Mouse (Mus musculus): ENCODE measurements around the gene Cfap57.

Gene Cfap57

DNA sequence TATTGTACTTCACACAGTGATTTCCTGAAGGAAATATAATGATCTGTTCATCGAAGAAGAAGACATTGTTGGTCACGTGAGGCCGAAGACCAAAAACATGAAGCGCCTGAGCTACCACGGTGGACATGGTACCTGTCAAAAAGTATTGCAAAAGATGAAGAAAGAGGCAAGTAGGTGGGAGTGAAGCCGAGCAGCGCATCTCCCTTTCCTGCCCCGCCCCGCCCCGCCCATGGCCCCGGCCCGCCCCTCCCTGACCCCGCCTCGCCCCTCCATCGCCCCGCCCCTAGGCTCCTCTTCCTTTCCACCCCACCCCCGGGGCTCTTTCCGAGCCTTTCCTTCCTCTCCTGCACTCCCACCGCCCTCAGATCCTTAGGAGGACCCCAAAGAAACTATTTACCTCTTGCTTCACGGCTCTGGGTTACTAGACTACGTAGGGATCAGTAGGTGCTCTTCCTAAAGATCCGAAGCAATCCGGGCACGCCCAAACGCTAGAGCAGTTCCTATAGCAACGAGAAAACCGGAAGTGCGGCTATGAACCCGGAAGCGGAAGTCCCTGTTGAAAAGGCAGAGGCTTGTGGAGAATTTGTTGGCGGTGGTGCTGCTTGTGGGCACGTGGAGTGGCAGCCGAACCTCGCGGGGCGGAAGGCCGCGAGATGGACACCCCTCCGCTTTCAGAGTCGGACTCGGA is at the start of gene Cfap57, which contains the start of gene Ebna1bp2:
Cfap57 (minus strand) TSS at position 499 of the 688 bp plus-strand sequence.
Ebna1bp2 (plus strand) TSS at position 521 of the 688 bp plus-strand sequence.
- peak; percentile 85 to 90 for DNase-seq (ENCODE audit: low spot score in 2 of 2)

DNA sequence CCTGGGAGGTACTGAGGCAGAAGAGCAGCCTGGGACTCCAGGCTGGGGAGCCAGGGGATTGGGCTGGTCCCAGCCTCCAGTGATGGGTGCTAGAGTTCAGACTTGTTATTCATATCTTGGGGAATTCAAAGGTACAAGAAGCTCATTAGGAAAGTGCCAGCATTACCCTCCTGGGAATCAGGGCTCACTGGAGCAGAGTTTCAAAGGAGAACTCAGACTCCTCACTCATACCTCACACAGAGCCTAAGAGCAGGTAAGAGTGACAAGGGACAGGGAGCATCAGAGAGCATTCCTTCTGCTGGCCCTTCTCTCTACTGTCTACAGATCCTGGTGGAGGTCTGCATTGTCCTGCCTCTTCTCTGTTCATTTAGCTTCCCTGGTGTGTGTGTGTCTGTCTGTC is 38.1 kb upstream of the Cfap57 start, which contains the start of gene Olfr62:
Olfr62 (plus strand) TSS at position 301 of the 400 bp plus-strand sequence.
- no peak for DNase-seq (ENCODE audit: low spot score in 2 of 2)

DNA sequence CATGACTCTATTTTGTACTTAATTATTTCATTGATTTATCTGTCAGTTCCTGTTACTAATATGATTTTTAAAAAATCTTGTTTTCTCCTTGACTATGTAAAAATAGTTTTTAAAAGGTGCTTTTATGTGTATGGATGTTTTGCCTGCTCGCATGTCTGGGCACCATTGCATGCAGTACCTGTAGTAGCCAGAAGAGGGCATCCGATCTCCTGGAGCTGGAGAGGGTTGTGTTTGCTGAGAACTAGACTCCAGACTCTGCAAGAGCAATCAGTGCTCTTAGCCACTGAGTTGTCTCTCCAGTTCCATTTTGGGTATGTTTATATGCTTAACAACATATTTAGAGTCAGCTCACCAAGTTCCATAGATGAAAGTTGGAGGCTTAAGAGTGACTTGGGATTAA is 24.7 kb upstream of the Cfap57 start:
- peak; percentile 42 to 83 for DNase-seq (ENCODE audit: low spot score in 2 of 2)

DNA sequence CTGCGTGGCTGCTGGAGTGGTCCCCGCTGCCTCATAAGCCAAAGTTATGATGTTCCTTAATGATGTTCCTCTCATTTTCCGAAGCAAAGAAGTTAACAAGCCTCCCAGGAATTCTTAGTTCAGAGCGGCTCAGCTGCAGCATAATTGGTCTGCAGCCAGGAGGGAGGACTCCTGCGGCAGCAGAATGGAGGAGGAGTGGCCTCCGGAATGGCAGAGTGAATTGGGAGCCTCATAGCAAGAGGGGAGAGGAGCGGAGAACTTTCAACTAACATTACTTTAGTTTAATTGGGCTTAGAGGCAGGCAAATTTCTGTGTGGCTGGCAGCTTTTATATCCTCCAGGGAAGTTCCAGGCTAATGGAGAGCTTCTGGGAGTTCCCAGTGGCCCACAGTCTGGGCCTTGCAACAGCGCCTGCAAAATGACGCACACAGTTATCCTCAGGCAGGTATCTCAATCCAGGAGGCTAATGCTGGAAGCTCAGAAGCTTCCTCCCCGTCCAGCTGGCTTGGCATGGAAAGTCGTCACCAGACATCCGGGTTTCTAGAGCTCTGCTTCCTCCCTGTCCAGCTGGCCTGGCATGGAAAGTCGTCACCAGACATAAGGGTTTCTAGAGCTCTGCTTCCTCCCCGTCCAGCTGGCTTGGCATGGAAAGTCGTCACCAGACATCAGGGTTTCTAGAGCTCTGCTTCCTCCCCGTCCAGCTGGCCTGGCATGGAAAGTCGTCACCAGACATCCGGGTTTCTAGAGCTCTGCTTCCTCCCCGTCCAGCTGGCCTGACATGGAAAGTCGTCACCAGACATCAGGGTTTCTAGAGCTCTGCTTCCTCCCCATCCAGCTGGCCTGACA is 22.0 kb upstream of the Cfap57 start:
- no peak for DNase-seq (ENCODE audit: low spot score in 2 of 2)

DNA sequence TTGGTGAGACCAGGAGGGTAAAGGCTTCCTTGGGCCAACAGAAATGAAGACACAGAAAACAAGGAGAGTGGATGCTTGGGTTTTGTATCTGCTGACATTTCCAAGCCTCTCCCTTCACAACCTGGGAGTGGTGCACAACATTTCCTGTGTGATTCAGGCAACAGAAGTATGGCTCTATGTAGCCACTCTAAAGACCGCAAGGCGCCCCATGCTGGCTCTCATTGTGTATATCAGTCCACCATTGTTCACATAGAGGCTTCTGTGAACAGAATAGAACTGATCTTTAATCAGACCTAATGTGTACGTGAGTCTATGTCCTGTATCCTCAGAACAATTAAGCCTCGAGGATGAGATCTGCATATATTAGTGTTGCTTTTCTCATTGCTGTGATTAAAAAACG is 9.7 kb upstream of the Cfap57 start:
- DNase-seq (ENCODE audit: low spot score in 2 of 2) = no peak

DNA sequence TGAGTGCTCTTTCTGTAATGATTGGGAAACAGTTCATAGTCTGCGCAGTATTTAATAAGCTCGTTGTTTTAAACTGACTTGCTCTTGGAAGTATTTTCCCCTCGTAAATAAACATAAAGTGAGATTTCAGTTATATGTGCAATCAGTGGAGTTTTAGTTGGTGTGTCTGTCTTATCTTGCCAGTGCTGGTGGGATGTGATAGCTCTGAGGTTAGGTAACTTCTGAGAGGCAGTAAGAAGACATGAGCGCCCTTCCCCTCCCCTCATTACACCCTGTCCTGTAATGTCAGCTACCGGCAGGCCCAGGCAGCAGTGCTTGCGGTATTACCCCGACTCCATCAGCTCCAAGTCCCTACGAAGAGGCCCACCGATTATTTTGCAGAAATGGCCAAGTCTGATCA is 1.2 kb upstream of the Cfap57 start:
- DNase-seq (ENCODE audit: low spot score in 2 of 2) = no peak

DNA sequence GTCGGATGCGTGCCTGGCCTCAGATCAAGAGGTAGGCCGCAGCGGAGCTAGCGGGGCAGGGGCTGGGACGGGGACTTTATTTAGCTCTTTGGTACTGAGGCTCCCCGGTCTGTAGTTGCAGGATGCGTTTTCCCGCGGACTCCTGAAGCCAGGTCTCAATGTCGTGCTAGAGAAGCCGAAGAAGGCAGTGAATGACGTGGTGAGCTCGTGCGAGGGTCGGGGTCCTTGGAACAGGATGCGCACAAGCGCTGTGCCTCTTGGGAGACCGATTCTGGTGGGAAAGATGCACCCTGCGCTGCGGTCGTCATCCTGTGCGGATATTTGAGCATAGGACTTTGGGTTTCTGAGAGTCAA is 367 bp upstream of the Cfap57 start:
- no peak for DNase-seq (ENCODE audit: low spot score in 2 of 2)

DNA sequence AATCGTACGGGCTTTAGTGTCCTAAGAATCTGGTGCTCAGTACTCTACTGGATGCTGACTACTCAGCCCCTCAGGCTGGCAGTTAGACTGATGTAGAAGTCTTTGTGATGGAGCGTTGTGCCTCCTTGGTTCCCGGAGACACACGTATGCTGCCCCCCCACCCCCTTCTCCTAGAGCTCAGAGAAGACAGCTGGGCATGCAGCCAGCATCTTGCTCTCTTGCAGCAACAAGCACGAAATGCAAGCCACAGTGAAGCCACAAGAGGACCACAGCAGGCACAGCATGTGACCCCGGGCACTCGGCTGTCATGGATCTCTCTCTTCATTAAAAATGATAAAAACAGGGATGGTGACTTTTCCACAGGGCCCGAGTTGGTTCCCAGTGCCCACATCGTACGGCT is 5.2 kb downstream of the Cfap57 start:
- DNase-seq (ENCODE audit: low spot score in 2 of 2) = no peak

DNA sequence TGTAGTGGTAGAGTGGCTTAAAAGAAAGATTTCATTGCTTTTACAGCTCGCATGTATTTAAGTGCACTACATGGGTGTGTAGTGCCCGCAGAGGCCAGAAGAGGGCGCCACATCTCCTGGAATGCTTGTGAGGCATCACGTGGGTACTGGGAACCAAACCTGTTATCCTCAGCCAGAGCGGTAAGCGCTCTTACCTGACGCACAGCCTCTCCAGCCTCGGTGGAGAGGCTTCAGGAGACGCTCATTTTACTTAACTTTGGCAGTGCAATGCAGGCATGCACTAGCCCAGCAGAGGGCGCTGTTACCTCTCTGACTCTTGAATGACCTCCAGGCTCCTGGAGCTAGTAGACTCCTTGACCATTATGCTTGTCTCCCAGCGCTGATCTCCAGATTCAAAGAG is 8.0 kb downstream of the Cfap57 start:
- peak; percentile 48 to 80 for DNase-seq (ENCODE audit: low spot score in 2 of 2)

DNA sequence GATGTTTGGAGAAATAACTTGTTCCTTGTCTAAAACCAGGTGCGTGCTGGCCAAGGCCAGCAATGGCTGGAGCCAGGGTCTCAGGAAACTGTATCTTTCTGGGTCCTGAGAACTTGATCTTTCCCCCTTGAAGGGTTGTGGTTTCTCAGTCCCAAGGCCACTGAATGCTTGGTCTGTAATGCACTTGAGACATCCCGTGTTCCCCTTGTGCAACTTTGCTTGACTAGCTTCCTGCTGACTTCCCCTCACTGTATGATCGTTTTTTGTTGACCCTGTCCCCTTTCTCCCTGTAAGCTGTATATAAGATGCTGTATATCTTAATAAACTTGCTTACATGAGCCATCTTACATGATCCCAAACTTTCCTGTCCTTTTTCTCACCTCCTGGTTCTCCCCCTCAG is 10.7 kb downstream of the Cfap57 start:
- no peak for DNase-seq (ENCODE audit: low spot score in 2 of 2)

DNA sequence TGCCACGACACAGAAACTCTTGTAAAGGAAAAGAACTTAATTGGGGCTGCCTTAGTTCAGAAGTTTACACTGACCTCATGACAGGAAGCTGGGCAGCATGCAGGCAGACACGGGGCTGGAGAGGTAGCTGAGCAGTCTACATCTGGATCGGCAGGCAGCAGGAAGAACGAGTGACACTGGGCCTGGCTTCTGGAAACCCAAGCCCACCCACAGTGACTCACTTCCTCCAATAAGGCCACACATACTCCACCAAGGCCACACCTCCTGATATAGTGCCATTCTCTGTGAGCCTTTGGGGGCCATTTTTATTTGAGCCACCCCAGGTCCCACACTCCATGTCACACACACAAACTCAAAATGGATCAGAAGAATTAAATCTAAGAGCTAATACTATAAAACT is 16.5 kb downstream of the Cfap57 start:
- DNase-seq (ENCODE audit: low spot score in 2 of 2) = no peak

DNA sequence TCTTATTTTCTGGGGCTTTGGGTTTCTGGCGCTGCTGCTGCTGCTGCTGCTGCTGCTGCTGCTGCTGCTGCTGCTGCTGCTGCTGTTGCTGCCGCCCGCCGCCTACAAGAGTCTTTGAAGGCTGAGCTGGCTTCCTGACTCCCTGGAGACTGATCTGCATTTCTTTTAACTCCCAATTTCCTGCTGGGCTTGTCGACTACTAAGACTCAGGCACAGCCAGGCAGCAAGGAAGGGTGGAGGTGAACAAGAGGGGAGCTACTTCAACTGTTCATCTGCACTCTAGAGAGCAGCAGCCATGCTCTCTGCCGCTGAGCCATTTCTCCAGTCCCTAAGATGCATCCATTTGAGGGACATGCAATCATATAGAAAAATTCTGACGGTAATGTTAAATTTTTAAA is 30.8 kb downstream of the Cfap57 start:
- no peak for DNase-seq (ENCODE audit: low spot score in 2 of 2)

DNA sequence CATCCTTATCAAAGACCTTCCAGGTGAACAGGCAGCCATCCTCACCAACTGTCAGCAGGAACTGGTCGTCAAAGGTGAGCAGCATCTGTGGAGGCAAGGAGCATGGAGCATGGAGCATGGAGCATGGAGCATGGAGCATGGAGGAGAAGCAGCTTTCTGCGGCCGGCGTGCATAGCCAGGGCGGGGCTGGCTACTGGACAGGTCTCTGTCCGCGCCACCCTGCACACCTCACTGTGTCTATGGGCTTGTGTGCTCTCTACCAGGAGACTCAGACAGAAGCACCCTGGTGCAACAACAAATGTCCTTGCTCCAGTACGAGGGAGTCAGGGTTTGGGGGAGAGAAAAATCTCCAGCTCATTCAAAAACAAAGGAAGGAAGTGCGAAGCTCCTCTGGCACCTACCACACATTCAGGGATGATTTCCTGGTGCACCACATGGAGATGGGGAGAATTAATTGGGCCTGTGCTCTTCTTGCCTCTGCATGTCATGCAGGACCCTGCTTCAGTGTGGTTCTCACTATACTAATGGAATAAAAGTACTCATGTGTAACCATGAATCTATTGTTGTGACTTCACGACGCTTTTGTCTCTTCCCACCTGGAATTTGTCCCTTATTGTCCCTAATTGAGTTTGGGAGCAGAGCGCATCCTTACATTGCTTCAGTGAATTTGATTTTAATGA is 31.4 kb downstream of the Cfap57 start:
- DNase-seq (ENCODE audit: low spot score in 2 of 2) = no peak

DNA sequence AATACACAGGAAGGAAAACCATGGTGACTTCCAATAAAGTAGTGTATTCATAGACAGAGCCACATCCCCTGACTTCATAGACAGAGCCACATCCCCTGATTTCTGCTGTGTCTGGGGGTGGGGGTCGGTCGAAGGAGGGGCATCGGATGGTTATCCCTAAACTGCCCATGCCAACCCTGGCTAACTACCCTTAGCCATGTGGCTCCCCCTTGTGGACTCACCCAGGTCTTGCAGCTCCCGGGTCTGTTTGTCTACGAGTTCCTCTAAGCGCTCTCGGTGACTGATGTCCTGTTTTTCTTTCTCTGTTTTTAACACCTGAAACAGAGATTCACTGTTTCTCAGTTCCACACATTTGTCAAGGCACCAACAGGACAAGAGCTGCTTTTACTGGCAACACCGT is 37.9 kb downstream of the Cfap57 start:
- no peak for DNase-seq (ENCODE audit: low spot score in 2 of 2)

DNA sequence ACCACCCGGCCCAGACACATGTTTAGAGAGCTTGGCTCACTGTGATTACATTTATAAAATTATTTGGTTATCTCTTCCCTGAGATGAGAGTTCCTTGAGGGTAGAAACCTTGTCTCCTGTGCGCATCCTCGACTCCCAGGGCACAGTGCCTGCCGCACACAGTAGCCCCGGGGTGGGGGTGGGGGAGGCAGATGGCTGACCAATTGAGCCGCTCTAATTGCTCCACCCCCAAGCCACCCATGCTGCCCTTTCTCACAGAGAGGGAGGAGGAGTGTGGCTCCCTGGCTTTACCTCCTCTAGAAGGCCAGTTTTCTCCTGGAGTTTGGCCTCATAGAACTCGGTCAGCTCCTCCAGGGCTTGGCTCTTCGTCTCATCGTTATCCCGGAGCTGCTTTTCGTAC is 39.1 kb downstream of the Cfap57 start:
- no peak for DNase-seq (ENCODE audit: low spot score in 2 of 2)

DNA sequence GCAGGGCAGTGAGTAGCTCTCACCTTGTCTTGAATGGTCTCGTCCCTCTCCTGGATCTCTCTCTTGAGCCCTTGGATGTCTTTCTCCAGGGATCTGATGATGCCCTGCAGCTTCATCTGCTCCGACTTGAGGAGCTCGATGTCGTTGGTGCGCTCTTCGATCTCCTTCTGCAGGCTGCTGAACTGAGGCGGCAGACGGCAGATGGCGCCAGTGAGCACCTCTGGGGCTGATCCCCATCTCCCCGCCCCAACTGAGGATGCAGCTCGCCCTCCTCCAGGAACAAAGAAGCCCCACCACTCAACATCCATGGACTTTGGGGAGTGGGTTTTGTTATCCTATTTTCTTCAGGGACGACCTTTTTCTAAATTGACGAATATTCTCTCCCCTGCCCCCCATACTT is 41.3 kb downstream of the Cfap57 start:
- DNase-seq (ENCODE audit: low spot score in 2 of 2) = peak; percentile 34 to 82

DNA sequence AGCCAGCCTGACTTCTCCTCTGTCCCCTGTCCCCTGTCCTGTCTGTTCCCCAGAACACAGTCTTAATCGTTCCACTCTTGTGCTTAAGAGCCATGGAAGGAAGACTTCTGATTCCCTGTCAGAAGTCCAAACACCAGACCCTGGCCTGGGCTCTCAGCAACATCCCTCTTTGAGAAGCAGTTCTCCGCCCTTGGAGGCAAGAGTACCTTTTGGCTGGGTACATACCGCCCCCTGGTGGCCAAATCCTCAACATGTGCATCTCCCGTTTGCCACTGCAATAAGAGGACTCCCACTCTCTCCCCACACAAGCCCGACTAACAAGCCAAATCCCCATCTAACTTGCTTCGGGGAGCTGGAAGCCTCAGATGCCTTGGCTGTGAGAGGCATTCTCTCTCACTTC is 44.5 kb downstream of the Cfap57 start:
- DNase-seq (ENCODE audit: low spot score in 2 of 2) = peak; percentile 77 to 92

DNA sequence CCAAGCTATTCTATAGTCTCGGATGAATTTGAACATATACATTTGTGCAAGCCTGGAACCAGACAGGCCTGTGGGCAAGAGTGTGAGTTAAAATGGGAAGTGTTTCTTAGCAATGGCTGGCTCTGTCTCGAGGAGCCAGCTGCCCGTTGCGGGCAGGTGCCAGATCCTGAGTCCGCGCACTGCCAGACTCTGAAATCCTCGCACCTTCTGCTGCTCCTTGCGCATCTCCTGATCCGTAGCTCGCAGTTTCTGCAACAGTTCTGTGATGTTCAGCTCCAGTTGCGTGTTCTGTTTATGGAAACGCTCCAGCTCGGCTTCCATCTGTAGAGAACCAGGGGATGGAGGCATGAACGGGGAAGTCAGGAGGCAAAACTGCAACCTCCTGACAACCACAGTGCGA is 49.1 kb downstream of the Cfap57 start:
- DNase-seq (ENCODE audit: low spot score in 2 of 2) = no peak

DNA sequence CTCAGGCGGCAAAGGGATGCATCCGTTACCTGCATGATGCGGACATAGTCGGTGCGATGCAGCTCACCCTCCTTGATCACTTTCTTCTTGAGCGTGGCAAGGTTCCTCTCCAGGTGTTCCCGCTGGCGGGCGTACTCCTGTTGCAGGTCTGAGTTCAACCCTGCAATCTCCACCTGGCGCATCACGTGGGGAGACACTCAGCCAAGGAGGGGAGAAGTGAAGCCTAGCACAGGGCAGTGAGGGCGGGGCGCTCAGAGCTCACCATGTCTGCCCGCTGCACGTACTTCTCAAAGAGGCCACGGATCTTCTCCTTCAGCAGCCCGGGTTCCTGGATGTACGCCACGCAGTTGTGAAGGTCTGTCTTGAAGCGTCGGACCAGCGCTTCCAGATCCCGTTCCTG is 51.3 kb downstream of the Cfap57 start:
- DNase-seq (ENCODE audit: low spot score in 2 of 2) = peak in 1 of 2 experiments; percentile 59

DNA sequence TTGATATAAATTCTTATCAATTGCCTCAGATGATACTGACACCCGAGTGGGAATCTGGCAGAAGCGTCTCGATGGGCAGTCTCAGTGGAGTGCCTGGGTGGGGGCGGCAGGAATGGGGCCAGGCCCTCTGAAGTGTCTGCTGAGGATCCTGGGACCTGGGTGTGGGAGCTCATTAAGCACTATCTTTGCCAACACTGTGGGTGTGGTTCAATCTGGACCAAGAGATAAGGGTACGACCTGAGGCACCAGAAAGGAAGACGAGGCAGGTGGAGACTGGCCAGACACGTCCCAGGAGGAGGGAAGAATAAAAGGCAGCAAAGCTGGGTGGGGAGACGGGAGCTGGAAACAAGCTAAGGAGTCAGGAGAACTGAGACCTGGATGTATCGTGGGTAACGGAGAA is 51.9 kb downstream of the Cfap57 start:
- DNase-seq (ENCODE audit: low spot score in 2 of 2) = peak; percentile 71

DNA sequence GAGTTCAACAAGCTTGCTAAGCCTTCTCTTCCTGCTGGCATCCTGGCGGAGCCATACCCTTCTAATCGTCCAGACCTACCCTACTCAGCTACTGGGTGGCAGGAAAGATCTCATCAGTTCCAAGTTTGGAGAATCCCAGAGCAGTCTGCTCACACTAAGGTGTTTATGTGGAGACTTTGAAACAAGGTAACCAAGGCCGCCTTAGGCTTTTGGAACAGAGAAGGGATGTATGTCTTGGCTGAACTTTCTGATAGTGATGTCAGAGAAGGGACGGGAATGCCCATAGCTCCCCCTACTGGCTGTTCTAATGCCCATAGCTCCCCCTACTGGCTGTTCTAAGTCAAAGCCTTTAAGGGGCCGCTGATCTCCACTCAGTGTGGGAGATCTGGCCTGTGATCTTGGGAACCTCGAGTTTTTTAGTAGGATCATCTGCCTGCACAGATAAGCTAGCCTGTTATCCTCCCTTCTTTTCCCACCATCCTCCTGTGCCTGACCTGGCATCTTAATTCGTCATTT is 54.4 kb downstream of the Cfap57 start:
- peak in 1 of 2 experiments; percentile 54 for DNase-seq (ENCODE audit: low spot score in 2 of 2)

DNA sequence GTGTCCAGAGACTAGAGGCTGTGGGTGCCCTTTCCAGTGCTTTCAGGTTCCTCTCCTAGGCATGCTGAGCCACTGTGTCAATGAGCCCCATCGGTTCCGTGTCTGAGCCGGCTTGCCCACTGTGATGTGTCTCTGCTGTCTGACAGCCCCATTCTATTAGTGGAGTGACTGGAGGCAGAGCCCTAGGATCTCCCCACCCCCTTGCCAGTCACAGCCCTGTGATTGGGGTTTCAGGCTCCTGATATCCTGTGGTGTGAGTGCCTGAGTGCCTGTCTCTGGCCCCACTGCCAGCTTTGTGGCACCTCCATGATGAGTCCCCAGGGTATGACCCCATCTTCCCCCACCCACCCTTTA is 55.7 kb downstream of the Cfap57 start:
- DNase-seq (ENCODE audit: low spot score in 2 of 2) = no peak
